5 mouse cellular contexts compared by ENCODE assay signal in the genomic region with DNA sequence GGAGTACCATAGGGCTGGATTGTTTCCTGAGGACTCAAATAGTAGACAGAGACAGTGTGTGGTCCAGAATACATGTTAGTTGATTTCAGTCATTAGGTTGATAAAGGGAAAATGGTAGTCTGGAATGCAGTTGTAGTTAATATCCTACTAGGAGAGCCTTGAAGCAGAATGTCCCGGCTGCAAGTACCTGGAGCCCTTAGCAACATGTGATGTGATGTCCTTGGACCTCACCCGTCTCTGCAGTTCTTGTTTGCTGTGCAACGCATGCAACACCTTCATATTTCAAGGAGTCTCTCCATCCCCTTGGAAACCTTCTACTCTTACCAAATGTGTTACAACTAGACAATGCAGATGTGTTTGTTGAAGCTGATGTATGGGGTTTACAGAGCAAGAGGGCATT.
"Had no signal": no experiment of that assay in that cellular context is flagged by ENCODE, and none has a peak within 500 bp of the region (broad histone marks: within the 10 kb centered on the region; RNA-seq: fewer than 3 reads in every experiment).

No protein-coding gene starts in this region.

- DNase-seq: lung, embryonic 14.5 days; lung, postnatal 10 days; right cerebral cortex, postnatal 14 days; thymus, adult 2 months; thymus, postnatal 36 days had no signal
